Mouse (Mus musculus): ENCODE measurements around the gene Rgs13. TPM values are rescaled to one million over a fixed set of nuclear protein-coding genes. Genes with fewer than 3 reads are reported as not detected.

The Rgs13 gene
- polyA plus RNA-seq, 1 experiment from 2014 or later: 0.77 TPM

- H3K9me3 ChIP-seq: no peaks in the 10 kb centered on the region
- H3K4me3 ChIP-seq: no peak overlapping the region
- WGBS: 93% methylated on average over 4 of the region's 4 CpGs
Measured at GRCm38 (mm10) chr1:144179559-144179958, 2.4 kb upstream of the Rgs13 start.

DNA sequence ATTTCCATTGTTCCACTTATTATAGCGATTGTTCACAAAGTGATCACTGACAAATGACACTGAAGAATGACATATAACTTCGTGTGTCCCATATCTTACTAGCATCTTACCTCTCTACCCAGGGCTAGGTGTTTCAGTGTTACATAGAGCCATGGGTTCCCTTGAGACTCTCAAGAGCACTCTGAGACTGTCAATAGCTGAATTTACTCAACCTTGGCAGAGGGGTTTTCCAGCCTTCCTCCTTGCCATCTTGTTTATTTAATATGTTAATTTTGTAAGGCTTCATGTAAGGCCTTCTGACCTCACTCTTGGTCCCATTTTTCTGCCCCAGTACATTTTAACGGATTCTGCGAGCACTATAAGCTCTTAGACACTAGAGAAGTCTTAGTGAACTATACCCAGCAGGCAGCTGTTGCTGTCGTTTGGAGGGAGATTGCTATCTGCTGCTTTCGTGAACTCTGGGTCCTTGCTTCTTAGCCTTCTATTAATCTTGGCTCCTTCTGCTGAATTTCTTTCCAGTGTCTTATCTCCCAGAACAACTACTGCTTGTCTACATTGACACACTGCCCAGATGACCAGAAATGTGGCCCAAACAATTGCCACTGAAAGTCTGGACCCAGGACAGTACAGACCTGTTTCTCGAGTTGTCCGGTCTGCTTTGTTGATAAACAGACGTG, 1.2 kb upstream of the Rgs13 start:
- WGBS: 77% methylated on average over 9 of the region's 9 CpGs
- no peak overlapping the region for H3K27ac ChIP-seq
- no peaks in the 10 kb centered on the region for H3K9me3 ChIP-seq
- H3K4me2 ChIP-seq: no peak overlapping the region
- H3K4me1 ChIP-seq (replicated peaks): peaks cover 3% of the 10 kb centered on the region; the same call in 1 of the 2 replicates
- no peak overlapping the region for H3K4me3 ChIP-seq
- no peak for ATAC-seq (ENCODE audit: low FRiP score)
- H3K36me3 ChIP-seq: no peaks in the 10 kb centered on the region
- no peaks in the 10 kb centered on the region for H3K27me3 ChIP-seq
- H3K9ac ChIP-seq: no peak overlapping the region

More at GRCm38 (mm10) chr1:144179559-144179958, 2.4 kb upstream of the Rgs13 start:
- H3K27me3 ChIP-seq: no peaks in the 10 kb centered on the region
- no peak overlapping the region for H3K4me2 ChIP-seq
- H3K36me3 ChIP-seq: no peaks in the 10 kb centered on the region
- H3K27ac ChIP-seq: no peak overlapping the region
- H3K4me1 ChIP-seq (replicated peaks): peaks cover 3% of the 10 kb centered on the region; the same call in 1 of the 2 replicates
- no peak for ATAC-seq (ENCODE audit: low FRiP score)
- no peak overlapping the region for H3K9ac ChIP-seq

DNA sequence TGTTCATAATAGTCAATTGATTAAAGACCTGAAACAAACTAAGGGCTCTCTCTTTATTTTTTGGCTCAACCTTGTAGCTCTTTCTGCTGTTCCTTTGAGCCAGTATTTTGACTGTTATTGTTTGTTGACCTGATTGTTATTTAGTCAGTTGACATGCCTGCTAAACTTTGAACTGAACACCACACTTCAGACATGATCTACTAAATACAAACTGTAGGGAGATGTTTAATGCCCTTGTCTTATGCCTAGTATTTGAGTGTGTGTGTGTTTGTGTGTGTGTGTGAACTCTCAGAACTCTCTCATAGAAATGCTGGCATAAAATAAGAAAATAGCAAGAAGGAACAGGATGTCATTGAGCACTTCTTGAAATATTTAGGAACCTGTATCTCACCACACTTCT, 448 bp upstream of the Rgs13 start:
- H3K4me3 ChIP-seq: no peak overlapping the region
- H3K27ac ChIP-seq: no peak overlapping the region
- no peak overlapping the region for H3K9ac ChIP-seq
- no peak overlapping the region for H3K4me2 ChIP-seq
- ATAC-seq (ENCODE audit: low FRiP score): no peak
- no peaks in the 10 kb centered on the region for H3K36me3 ChIP-seq
- H3K9me3 ChIP-seq: no peaks in the 10 kb centered on the region
- no peaks in the 10 kb centered on the region for H3K27me3 ChIP-seq
- H3K4me1 ChIP-seq (replicated peaks): peaks cover 3% of the 10 kb centered on the region; the same call in 1 of the 2 replicates

- peaks cover 3% of the 10 kb centered on the region; the same call in 1 of the 2 replicates for H3K4me1 ChIP-seq (replicated peaks)
- no peak overlapping the region for H3K27ac ChIP-seq
- H3K36me3 ChIP-seq: no peaks in the 10 kb centered on the region
- no peak overlapping the region for H3K4me2 ChIP-seq
- no peak for ATAC-seq (ENCODE audit: low FRiP score)
- WGBS: 95% methylated on average over 6 of the region's 6 CpGs
- no peak overlapping the region for H3K4me3 ChIP-seq
- no peaks in the 10 kb centered on the region for H3K27me3 ChIP-seq
- no peak overlapping the region for H3K9ac ChIP-seq
- H3K9me3 ChIP-seq: no peaks in the 10 kb centered on the region
Measured at GRCm38 (mm10) chr1:144174760-144175159, 2.4 kb downstream of the Rgs13 start.

- no peak for ATAC-seq (ENCODE audit: low FRiP score)
- Histone ChIP-seq H3K4me2 (no peak overlapping the region), H3K27me3 (no peaks in the 10 kb centered on the region), H3K27ac (no peak overlapping the region), H3K9ac (no peak overlapping the region), H3K4me1 (replicated peaks) (peaks cover 3% of the 10 kb centered on the region; the same call in 1 of the 2 replicates), H3K36me3 (no peaks in the 10 kb centered on the region), H3K9me3 (no peaks in the 10 kb centered on the region), H3K4me3 (no peak overlapping the region)
- WGBS: 78% methylated on average over 2 of the region's 2 CpGs
Measured at GRCm38 (mm10) chr1:144173568-144174036, 3.6 kb downstream of the Rgs13 start.

- no peak overlapping the region for H3K27ac ChIP-seq
- no peak for ATAC-seq (ENCODE audit: low FRiP score)
- 66% methylated on average over 4 of the region's 4 CpGs for WGBS
- H3K36me3 ChIP-seq: no peaks in the 10 kb centered on the region
- no peaks in the 10 kb centered on the region for H3K9me3 ChIP-seq
- no peaks in the 10 kb centered on the region for H3K27me3 ChIP-seq
- no peaks in the 10 kb centered on the region for H3K4me1 ChIP-seq (replicated peaks)
- H3K9ac ChIP-seq: no peak overlapping the region
- no peak overlapping the region for H3K4me2 ChIP-seq
- no peak overlapping the region for H3K4me3 ChIP-seq
Measured at GRCm38 (mm10) chr1:144168921-144169320, 8.3 kb downstream of the Rgs13 start.

DNA sequence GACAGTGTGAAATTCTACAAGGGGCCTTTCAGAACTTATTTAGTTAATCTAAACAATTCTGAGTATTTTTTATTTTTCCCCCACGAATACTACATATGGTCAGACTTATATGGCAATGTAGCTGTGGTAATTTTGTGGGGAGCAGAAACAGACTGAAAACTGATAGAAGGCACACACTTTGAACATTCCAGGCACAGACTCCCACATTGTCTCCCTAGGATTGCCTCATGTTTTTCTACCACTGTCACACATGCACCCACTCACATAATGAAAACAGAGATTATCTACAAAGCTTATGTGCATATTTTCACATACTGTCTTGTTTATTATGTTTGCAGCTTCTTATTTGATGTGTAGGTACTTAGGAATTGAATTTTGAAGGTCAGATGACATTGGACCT, 9.4 kb downstream of the Rgs13 start:
- Histone ChIP-seq H3K4me3 (no peak overlapping the region), H3K4me2 (no peak overlapping the region), H3K4me1 (replicated peaks) (no peaks in the 10 kb centered on the region), H3K36me3 (no peaks in the 10 kb centered on the region), H3K27me3 (no peaks in the 10 kb centered on the region), H3K9ac (no peak overlapping the region), H3K9me3 (no peaks in the 10 kb centered on the region), H3K27ac (no peak overlapping the region)
- no peak for ATAC-seq (ENCODE audit: low FRiP score)
- 79% methylated on average over 1 of the region's 1 CpGs for WGBS

GRCm38 (mm10) chr1:144166897-144167296, 10.3 kb downstream of the Rgs13 start:
- Histone ChIP-seq H3K36me3 (no peaks in the 10 kb centered on the region), H3K27ac (no peak overlapping the region), H3K4me2 (no peak overlapping the region), H3K9me3 (no peaks in the 10 kb centered on the region), H3K27me3 (no peaks in the 10 kb centered on the region), H3K4me3 (no peak overlapping the region), H3K9ac (no peak overlapping the region), H3K4me1 (replicated peaks) (no peaks in the 10 kb centered on the region)
- 85% methylated on average over 5 of the region's 5 CpGs for WGBS
- no peak for ATAC-seq (ENCODE audit: low FRiP score)

GRCm38 (mm10) chr1:144166275-144166674, 10.9 kb downstream of the Rgs13 start:
- H3K4me1 ChIP-seq (replicated peaks): no peaks in the 10 kb centered on the region
- H3K9me3 ChIP-seq: no peaks in the 10 kb centered on the region
- H3K27me3 ChIP-seq: no peaks in the 10 kb centered on the region
- no peaks in the 10 kb centered on the region for H3K36me3 ChIP-seq
- H3K9ac ChIP-seq: no peak overlapping the region
- H3K27ac ChIP-seq: no peak overlapping the region
- H3K4me3 ChIP-seq: no peak overlapping the region
- no peak for ATAC-seq (ENCODE audit: low FRiP score)
- no peak overlapping the region for H3K4me2 ChIP-seq
- WGBS: 93% methylated on average over 2 of the region's 2 CpGs

DNA sequence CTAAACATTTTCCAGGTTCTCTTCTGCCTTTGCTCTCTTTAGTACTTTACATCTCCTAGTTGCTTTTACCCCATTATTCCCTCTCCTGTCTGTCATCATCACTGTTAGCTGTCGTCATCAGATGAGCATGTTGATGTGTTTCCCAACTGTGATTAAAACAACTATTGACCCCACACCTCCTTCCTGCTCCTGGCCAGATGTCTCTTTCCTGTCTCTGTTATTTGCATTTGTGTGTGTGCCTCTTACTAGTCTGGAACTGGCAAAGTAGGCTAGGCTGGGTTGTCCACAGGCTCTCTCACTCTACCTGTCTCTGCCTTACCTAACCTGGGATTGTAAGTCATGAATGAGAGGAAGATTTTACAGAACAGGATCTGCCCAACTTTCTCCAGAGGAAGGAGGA, 24.6 kb downstream of the Rgs13 start:
- 56% methylated on average over 1 of the region's 1 CpGs for WGBS
- H3K27ac ChIP-seq: peak overlapping the region; percentile 44; the same call in 1 of the 2 replicates
- no peaks in the 10 kb centered on the region for H3K9me3 ChIP-seq
- 0 out of 2 replicates have a peak, but pooled peaks cover 6% of the 10 kb centered on the region for H3K4me1 ChIP-seq (replicated peaks)
- ATAC-seq (ENCODE audit: low FRiP score): no peak
- no peaks in the 10 kb centered on the region for H3K27me3 ChIP-seq
- H3K4me3 ChIP-seq: no peak overlapping the region
- no peak overlapping the region for H3K9ac ChIP-seq
- no peaks in the 10 kb centered on the region for H3K36me3 ChIP-seq
- H3K4me2 ChIP-seq: no peak overlapping the region

DNA sequence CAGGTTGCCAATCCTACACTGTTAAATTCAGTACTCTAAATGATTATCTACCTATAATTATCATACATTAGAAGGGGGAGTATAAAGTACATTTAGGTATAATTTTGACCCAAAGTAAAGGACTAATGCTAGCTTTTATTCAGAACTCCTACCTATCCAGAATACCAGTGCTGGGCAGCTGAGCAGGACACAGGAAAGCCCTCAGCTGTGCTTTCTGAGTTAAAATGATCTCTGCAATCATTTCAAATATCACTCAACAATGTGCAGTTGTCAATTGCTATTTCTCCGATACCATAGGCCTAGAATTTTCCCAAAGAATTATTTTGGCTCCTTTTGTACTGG, 25.0 kb downstream of the Rgs13 start:
- Histone ChIP-seq H3K4me3 (no peak overlapping the region), H3K27me3 (no peaks in the 10 kb centered on the region)
- no peak for ATAC-seq (ENCODE audit: low FRiP score)

DNA sequence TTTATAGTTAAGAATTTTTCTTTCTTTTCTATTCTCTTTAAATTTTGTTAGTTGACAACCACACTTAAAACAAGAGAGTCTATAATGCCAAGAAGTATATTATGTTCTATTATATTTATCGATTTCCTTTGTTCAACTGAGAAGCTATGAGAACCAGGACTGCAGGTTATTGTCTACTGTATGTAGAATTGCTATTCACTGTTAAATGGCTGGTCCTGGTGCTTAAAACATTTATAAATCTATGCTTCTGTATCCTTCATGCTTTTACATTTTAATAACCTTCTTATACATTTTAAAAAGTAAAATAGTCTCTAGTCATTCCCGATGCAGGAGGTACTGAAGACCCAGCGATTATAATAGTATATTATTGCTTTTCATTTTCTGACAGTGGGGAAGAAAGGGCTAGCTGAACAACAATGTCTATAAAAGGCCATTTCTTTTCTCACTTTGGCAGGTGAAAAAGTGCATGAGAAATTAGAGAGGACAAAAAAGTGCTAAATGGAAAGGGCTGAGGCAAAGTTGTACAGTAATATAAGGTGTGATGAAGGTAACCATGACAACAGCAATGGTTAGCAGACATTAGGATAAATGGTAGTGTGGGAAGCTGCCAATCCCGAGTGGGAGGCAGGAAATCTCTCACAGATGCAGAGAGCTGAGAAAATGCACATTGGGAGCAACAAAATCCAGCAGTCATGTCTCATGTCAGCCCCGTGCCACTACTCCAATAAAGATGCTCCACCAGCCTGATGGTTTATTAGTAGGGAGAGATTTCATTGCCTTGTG, 25.6 kb downstream of the Rgs13 start:
- peak overlapping the region; percentile 44; the same call in 1 of the 2 replicates for H3K27ac ChIP-seq
- H3K4me2 ChIP-seq: no peak overlapping the region
- H3K4me1 ChIP-seq (replicated peaks): 0 out of 2 replicates have a peak, but pooled peaks cover 6% of the 10 kb centered on the region
- 62% methylated on average over 5 of the region's 5 CpGs for WGBS
- H3K9ac ChIP-seq: no peak overlapping the region
- no peaks in the 10 kb centered on the region for H3K27me3 ChIP-seq
- ATAC-seq (ENCODE audit: low FRiP score): peak; percentile 86
- no peaks in the 10 kb centered on the region for H3K9me3 ChIP-seq
- H3K36me3 ChIP-seq: no peaks in the 10 kb centered on the region
- no peak overlapping the region for H3K4me3 ChIP-seq

More for the DNA sequence above, 25.0 kb downstream of the Rgs13 start:
- 0 out of 2 replicates have a peak, but pooled peaks cover 6% of the 10 kb centered on the region for H3K4me1 ChIP-seq (replicated peaks)
- WGBS: 94% methylated on average over 1 of the region's 1 CpGs
- H3K9me3 ChIP-seq: no peaks in the 10 kb centered on the region
- no peaks in the 10 kb centered on the region for H3K36me3 ChIP-seq
- peak overlapping the region; percentile 44; the same call in 1 of the 2 replicates for H3K27ac ChIP-seq
- H3K4me2 ChIP-seq: no peak overlapping the region
- H3K9ac ChIP-seq: no peak overlapping the region
